Mouse (Mus musculus): ENCODE measurements around the gene Aip. TPM values are rescaled to one million over a fixed set of nuclear protein-coding genes. Genes with fewer than 3 reads are reported as not detected.

Aip gene
- polyA plus RNA-seq, 1 experiment from 2014 or later: 113 TPM

DNA sequence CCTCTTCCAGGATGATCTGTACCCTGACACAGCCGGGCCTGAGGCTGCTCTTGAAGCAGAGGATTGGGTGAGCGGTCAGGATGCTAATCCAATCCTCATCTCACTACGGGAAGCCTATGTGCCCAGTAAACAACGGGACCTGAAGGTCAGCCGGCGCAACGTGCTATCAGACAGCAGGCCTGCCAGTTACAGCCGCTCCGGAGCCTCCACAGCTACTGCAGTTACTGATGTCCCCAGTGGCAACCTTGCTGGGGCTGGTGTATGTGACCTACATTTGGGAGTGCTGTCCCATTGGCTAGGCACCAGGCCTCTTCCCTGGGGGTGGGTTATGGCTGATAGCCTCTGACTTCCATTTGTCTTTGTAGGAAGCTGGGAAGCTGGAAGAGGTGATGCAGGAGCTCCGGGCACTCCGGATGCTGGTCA, 27.6 kb upstream of the Aip start, which contains the start of gene Ptprcap:
Ptprcap (plus strand) TSS at position 373 of the 423 bp plus-strand sequence.
- Histone ChIP-seq H3K9ac (ENCODE audit: low read depth, low read length) (no peak within 1 kb of the TSS), H3K9me3 (ENCODE audit: control insufficient read depth, low read length) (no peaks in the 10 kb centered on the region), H3K4me3 (ENCODE audit: low read length) (no peak within 1 kb of the TSS), H3K36me3 (ENCODE audit: control insufficient read depth, insufficient read depth, low read length) (peaks cover 30% of the 10 kb centered on the region), H3K27me3 (replicated peaks; ENCODE audit: control insufficient read depth, insufficient read depth, low read length) (no peaks in the 10 kb centered on the region), H3K27ac (ENCODE audit: low read depth, low read length) (peak within 1 kb of the TSS; percentile 34; the same call in 1 of the 2 replicates), H3K4me1 (ENCODE audit: control insufficient read depth, insufficient read depth, low read depth, low read length) (peaks cover 13% of the 10 kb centered on the region), H3K4me2 (ENCODE audit: low read length) (no peak within 1 kb of the TSS; the same call in 1 of the 2 replicates)
- 75% methylated on average over 11 of the region's 11 CpGs for WGBS
- ATAC-seq: no peak

DNA sequence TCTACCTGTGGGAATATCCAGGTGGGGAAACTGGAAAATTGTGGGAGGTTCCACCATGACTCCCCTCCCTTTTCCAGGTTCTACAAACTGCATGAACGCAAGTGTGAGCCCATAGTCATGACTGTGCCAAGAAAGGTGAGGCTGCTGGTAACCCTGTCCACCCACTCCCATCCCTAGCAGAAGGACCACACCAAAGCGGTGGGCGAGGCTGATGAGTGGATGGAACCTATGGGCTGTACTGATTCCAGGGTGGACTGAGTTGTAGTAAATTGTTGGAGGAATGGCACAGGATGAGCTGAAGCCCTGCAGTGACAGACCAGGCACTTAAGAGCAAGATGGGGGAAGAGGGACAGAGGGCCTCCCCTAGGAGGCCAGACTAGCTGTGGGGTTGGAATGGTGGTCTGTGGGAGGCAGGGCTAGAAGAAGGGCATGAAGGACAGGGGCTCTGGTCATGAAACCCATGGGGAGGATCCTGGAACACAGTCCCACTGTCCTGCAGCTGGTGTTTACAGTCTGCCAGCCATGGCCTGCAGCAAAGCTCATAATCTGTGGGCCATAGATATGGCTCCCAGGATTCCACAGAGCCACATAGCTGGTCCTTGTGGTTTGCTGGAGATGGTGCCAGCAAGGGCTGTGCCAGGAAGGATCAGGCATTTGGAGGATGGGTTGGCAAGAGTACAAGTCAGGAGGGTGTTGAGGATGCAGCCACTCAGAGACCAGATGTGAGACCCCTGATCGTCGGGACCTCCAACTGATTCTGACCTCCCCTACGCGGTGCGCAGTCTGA, 27.0 kb upstream of the Aip start:
- Histone ChIP-seq H3K27ac (ENCODE audit: low read depth, low read length) (peak overlapping the region; percentile 23; the same call in 1 of the 2 replicates), H3K4me2 (ENCODE audit: low read length) (no peak overlapping the region), H3K9me3 (ENCODE audit: control insufficient read depth, low read length) (no peaks in the 10 kb centered on the region), H3K36me3 (ENCODE audit: control insufficient read depth, insufficient read depth, low read length) (peaks cover 24% of the 10 kb centered on the region), H3K9ac (ENCODE audit: low read depth, low read length) (no peak overlapping the region), H3K4me3 (ENCODE audit: low read length) (no peak overlapping the region), H3K27me3 (replicated peaks; ENCODE audit: control insufficient read depth, insufficient read depth, low read length) (no peaks in the 10 kb centered on the region), H3K4me1 (ENCODE audit: control insufficient read depth, insufficient read depth, low read depth, low read length) (peaks cover 19% of the 10 kb centered on the region)
- 82% methylated on average over 8 of the region's 8 CpGs for WGBS
- no peak for ATAC-seq

DNA sequence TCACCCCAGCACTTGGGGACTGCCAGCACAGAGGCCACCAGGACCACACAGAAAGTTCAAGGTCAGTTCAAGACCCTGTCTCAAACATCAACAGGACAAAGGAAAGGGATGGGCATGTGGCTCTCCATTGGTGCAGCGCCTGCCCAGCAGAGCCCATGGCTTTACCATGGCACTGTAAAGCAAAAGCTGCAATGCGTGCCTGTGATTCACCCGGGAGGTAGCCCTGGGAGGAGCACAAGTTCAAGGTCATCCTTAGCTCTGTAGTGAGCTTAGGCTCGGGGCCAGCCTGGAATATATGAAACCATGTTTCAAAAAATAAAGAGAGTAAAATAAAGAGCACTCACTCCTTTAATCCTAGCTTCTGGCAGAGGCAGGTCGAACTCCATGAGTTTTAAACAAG, 26.2 kb upstream of the Aip start:
- Histone ChIP-seq H3K9ac (ENCODE audit: low read depth, low read length) (no peak overlapping the region), H3K9me3 (ENCODE audit: control insufficient read depth, low read length) (no peaks in the 10 kb centered on the region), H3K36me3 (ENCODE audit: control insufficient read depth, insufficient read depth, low read length) (peaks cover 19% of the 10 kb centered on the region), H3K4me2 (ENCODE audit: low read length) (no peak overlapping the region), H3K27ac (ENCODE audit: low read depth, low read length) (no peak overlapping the region), H3K4me3 (ENCODE audit: low read length) (no peak overlapping the region), H3K4me1 (ENCODE audit: control insufficient read depth, insufficient read depth, low read depth, low read length) (peaks cover 20% of the 10 kb centered on the region), H3K27me3 (replicated peaks; ENCODE audit: control insufficient read depth, insufficient read depth, low read length) (no peaks in the 10 kb centered on the region)
- WGBS: 87% methylated on average over 5 of the region's 5 CpGs
- ATAC-seq: no peak

DNA sequence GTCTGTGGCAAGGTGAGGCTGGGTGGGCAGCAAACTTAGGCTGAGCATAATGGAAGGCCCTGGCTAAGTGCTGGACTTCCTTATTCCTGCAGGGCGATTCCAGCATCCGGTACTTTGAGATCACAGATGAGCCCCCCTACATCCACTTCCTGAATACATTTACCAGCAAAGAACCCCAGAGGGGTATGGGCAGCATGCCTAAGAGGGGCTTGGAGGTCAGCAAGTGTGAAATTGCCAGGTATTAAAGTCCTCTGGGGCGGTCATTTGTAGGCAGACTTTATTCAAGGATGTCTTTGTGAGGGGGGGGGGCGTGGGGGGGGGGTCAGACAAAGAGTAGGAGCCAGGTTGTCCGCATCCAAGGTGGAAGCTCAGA, 25.8 kb upstream of the Aip start:
- Histone ChIP-seq H3K4me3 (ENCODE audit: low read length) (no peak overlapping the region), H3K27ac (ENCODE audit: low read depth, low read length) (no peak overlapping the region), H3K9ac (ENCODE audit: low read depth, low read length) (no peak overlapping the region), H3K27me3 (replicated peaks; ENCODE audit: control insufficient read depth, insufficient read depth, low read length) (no peaks in the 10 kb centered on the region), H3K36me3 (ENCODE audit: control insufficient read depth, insufficient read depth, low read length) (peaks cover 16% of the 10 kb centered on the region), H3K4me1 (ENCODE audit: control insufficient read depth, insufficient read depth, low read depth, low read length) (peaks cover 20% of the 10 kb centered on the region), H3K9me3 (ENCODE audit: control insufficient read depth, low read length) (no peaks in the 10 kb centered on the region), H3K4me2 (ENCODE audit: low read length) (no peak overlapping the region)
- ATAC-seq: no peak
- WGBS: 74% methylated on average over 5 of the region's 5 CpGs

DNA sequence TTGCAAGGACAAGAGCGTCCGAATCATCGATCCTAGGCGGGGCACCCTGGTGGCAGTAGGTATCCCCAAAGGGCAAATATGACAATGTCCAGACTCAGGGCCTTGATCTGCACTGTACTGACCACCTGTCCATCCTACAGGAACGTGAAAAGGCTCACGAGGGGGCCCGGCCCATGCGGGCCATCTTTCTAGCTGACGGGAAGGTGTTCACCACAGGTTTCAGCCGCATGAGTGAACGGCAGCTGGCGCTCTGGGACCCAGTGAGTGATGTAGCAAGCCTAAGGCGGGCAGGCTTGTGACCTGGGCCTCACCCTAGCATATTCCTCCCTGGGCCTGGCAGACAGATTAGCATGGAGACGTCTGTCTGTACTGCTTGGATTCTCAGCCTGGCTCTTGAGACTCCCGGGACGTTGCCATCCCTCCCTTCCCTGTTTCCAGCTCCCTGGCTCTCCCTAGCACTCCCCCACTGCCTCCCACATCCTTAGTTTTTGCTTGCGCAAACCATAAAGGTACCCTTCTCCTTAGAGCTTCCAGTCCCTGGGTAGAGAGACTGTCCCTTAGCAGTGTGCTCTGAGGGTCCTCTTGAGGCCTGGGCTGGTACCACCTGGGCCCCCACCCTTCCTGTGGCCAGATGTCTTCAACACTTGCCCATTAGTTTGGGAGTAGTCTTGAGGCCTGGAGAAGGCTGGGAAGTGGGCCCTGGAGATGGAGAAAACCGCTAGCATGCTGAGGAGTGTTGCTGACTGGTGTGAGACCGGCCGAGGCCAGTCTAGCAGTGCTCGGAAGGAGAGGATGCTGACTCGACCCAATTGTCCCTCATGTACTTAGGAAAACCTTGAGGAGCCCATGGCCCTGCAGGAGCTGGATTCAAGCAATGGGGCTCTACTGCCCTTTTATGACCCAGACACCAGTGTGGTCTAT, 25.2 kb upstream of the Aip start:
- no peak overlapping the region for H3K4me2 ChIP-seq (ENCODE audit: low read length)
- peaks cover 20% of the 10 kb centered on the region for H3K4me1 ChIP-seq (ENCODE audit: control insufficient read depth, insufficient read depth, low read depth, low read length)
- no peak for ATAC-seq
- peaks cover 10% of the 10 kb centered on the region for H3K36me3 ChIP-seq (ENCODE audit: control insufficient read depth, insufficient read depth, low read length)
- no peaks in the 10 kb centered on the region for H3K9me3 ChIP-seq (ENCODE audit: control insufficient read depth, low read length)
- H3K4me3 ChIP-seq (ENCODE audit: low read length): no peak overlapping the region
- H3K9ac ChIP-seq (ENCODE audit: low read depth, low read length): no peak overlapping the region
- 91% methylated on average over 22 of the region's 22 CpGs for WGBS
- H3K27ac ChIP-seq (ENCODE audit: low read depth, low read length): no peak overlapping the region
- H3K27me3 ChIP-seq (replicated peaks; ENCODE audit: control insufficient read depth, insufficient read depth, low read length): no peaks in the 10 kb centered on the region

DNA sequence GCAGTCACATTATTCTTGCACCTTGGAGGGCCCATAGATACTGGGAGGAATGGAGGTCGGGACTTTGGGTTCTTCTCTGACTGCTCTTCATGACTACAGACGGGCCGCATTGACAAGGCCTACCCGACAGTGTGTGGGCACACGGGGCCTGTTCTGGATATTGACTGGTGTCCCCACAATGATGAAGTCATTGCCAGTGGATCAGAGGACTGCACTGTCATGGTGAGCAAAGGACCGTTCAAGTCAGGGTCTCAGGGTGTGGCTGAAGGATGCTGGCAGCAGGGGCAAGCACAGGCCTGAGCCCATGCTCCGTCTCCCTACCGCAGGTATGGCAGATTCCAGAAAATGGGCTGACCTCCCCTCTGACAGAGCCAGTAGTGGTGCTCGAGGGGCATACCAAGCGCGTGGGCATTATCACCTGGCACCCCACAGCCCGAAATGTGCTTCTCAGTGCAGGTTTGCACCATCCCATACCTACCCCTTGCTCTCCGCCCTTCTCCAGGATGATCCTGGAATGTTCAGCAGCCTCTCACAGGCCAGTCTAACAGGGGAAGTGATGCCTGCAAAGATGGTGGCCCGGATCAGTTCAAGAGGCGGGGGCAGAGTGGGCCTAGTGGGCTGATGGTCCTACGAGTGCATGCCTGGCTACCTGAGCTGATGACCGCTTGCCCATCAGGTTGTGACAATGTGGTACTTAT, 24.3 kb upstream of the Aip start:
- Histone ChIP-seq H3K9me3 (ENCODE audit: control insufficient read depth, low read length) (no peaks in the 10 kb centered on the region), H3K4me3 (ENCODE audit: low read length) (no peak overlapping the region), H3K4me1 (ENCODE audit: control insufficient read depth, insufficient read depth, low read depth, low read length) (peaks cover 20% of the 10 kb centered on the region), H3K27me3 (replicated peaks; ENCODE audit: control insufficient read depth, insufficient read depth, low read length) (no peaks in the 10 kb centered on the region), H3K9ac (ENCODE audit: low read depth, low read length) (no peak overlapping the region), H3K36me3 (ENCODE audit: control insufficient read depth, insufficient read depth, low read length) (peaks cover 9% of the 10 kb centered on the region), H3K27ac (ENCODE audit: low read depth, low read length) (no peak overlapping the region), H3K4me2 (ENCODE audit: low read length) (peak overlapping the region; percentile 76)
- no peak for ATAC-seq
- 97% methylated on average over 17 of the region's 17 CpGs for WGBS

DNA sequence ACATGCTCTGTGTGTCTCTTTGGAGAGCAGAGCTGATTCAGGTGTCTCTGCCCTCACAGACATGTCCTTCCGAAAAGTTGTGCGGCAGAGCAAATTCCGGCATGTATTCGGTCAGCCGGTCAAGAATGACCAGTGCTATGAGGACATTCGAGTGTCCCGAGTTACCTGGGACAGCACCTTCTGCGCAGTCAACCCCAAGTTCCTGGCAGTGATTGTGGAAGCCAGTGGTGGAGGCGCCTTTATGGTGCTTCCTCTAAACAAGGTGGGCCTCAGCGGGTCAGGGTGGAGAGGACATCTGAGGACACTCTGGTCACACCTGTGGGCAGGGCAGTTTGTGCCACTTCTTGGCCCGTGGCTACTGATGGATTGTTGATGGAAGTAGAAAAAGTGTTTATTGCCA, 23.6 kb upstream of the Aip start:
- Histone ChIP-seq H3K4me2 (ENCODE audit: low read length) (peak overlapping the region; percentile 76), H3K36me3 (ENCODE audit: control insufficient read depth, insufficient read depth, low read length) (peaks cover 9% of the 10 kb centered on the region), H3K27ac (ENCODE audit: low read depth, low read length) (no peak overlapping the region), H3K4me1 (ENCODE audit: control insufficient read depth, insufficient read depth, low read depth, low read length) (peaks cover 20% of the 10 kb centered on the region), H3K4me3 (ENCODE audit: low read length) (peak overlapping the region; percentile 90), H3K9ac (ENCODE audit: low read depth, low read length) (peak overlapping the region; percentile 94), H3K27me3 (replicated peaks; ENCODE audit: control insufficient read depth, insufficient read depth, low read length) (no peaks in the 10 kb centered on the region), H3K9me3 (ENCODE audit: control insufficient read depth, low read length) (no peaks in the 10 kb centered on the region)
- WGBS: 91% methylated on average over 11 of the region's 11 CpGs
- ATAC-seq: no peak

DNA sequence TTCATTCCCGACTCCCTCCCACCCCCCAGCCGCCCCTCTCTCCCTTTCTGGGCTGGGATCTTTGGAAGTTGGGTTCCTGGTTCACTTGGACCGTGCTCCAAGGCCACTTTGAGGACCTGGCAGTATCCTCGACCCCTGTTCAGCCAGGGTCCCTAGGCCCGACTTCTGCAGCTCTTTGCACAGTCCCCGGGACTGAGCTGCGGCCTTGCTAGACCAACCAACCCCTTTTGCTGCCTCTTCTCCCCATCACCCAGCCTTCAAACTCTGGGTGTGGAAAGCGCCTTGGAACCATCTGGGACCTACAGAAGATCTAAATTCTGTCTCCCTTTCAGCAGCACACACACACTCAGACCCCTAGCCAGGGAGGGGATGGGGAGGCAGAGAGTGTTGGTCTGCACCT, 23.2 kb upstream of the Aip start:
- no peaks in the 10 kb centered on the region for H3K27me3 ChIP-seq (replicated peaks; ENCODE audit: control insufficient read depth, insufficient read depth, low read length)
- ATAC-seq: peak; percentile 14; the same call in 1 of the 2 replicates
- peak overlapping the region; percentile 94 for H3K9ac ChIP-seq (ENCODE audit: low read depth, low read length)
- peak overlapping the region; percentile 90 for H3K4me3 ChIP-seq (ENCODE audit: low read length)
- peak overlapping the region; percentile 79 for H3K27ac ChIP-seq (ENCODE audit: low read depth, low read length)
- peaks cover 9% of the 10 kb centered on the region for H3K36me3 ChIP-seq (ENCODE audit: control insufficient read depth, insufficient read depth, low read length)
- peaks cover 20% of the 10 kb centered on the region for H3K4me1 ChIP-seq (ENCODE audit: control insufficient read depth, insufficient read depth, low read depth, low read length)
- H3K4me2 ChIP-seq (ENCODE audit: low read length): peak overlapping the region; percentile 76
- WGBS: 3% methylated on average over 7 of the region's 8 CpGs
- no peaks in the 10 kb centered on the region for H3K9me3 ChIP-seq (ENCODE audit: control insufficient read depth, low read length)

Data from hindbrain, embryonic 16.5 days (tissue).